Mouse (Mus musculus) heart, postnatal 10 days (tissue): ENCODE measurements at regions not wholly inside any gene's neighbourhood (a gene's known extent, or its start where the extent isn't known, plus 50 kb on each side); places are given as distances from the start of the nearest gene placed in this dataset.

ENCODE experiments used
- DNase-seq, 2 experiments: peaks; one replicate each; pipeline ENCODE4 v3.0.0; 2021
- intact Hi-C: fragments of 180-260 bp; cut with DNase I; formaldehyde crosslinking; loops from one replicate; pipeline ENCODE4 v1.15.1; 2025

GRCm38 (mm10) chr17:52448701-52449100 is 153.8 kb upstream of the Kcnh8 start:
- no peak for DNase-seq
- intact Hi-C loops = no loop called here

- DNase-seq = no peak
- intact Hi-C loops = no loop called here
These were observed 143.1 kb upstream of the Kcnh8 start for GRCm38 (mm10) chr17:52459303-52459996.

- no peak for DNase-seq
- intact Hi-C loops = loop anchor here (10.0 kb wide), 1 partner anchor 1645 kb away; no protein-coding TSS in a partner anchor
These were observed 142.5 kb upstream of the Kcnh8 start for GRCm38 (mm10) chr17:52459997-52460387.

GRCm38 (mm10) chr17:52461264-52461663 is 141.2 kb upstream of the Kcnh8 start:
- DNase-seq = no peak
- intact Hi-C loops = loop anchor here (10.0 kb wide), 1 partner anchor 1646 kb away; no protein-coding TSS in a partner anchor

- peak; percentile 14 to 18 for DNase-seq
- intact Hi-C loops = loop anchor here (10.0 kb wide), 1 partner anchor 1647 kb away; no protein-coding TSS in a partner anchor
These were observed 140.8 kb upstream of the Kcnh8 start for GRCm38 (mm10) chr17:52461709-52462141.

- intact Hi-C loops = loop anchor here (10.0 kb wide), 1 partner anchor 1648 kb away; no protein-coding TSS in a partner anchor
- DNase-seq = no peak
These were observed 140.1 kb upstream of the Kcnh8 start for GRCm38 (mm10) chr17:52462361-52462760.

- peak in 1 of 2 experiments; percentile 6 for DNase-seq
- intact Hi-C loops = loop anchor here (10.0 kb wide), 1 partner anchor 1654 kb away; no protein-coding TSS in a partner anchor
These were observed 134.0 kb upstream of the Kcnh8 start for GRCm38 (mm10) chr17:52468464-52468863.

GRCm38 (mm10) chr17:52479327-52480086 is 123.0 kb upstream of the Kcnh8 start:
- intact Hi-C loops = no loop called here
- DNase-seq = no peak

GRCm38 (mm10) chr17:52480087-52480638 is 122.3 kb upstream of the Kcnh8 start:
- intact Hi-C loops = no loop called here
- DNase-seq = no peak

- DNase-seq = no peak
- intact Hi-C loops = no loop called here
These were observed 95.7 kb upstream of the Kcnh8 start for GRCm38 (mm10) chr17:52506760-52507159.

GRCm38 (mm10) chr17:52530260-52530659 is 72.2 kb upstream of the Kcnh8 start:
- no peak for DNase-seq
- intact Hi-C loops = no loop called here
